Mouse (Mus musculus) cerebellum, adult 9-10 months (tissue): ENCODE data around the gene Cxcl14.

ENCODE experiments used
- DNase-seq: peaks from one replicate; pipeline ENCODE4 v3.0.0; 2022

The Cxcl14 gene

GRCm38 (mm10) chr13:56295943-56296658 lies at the start of gene Cxcl14:
Gene Cxcl14 (minus strand): TSS chr13:56296551.
- DNase-seq: peak; percentile 11

DNA sequence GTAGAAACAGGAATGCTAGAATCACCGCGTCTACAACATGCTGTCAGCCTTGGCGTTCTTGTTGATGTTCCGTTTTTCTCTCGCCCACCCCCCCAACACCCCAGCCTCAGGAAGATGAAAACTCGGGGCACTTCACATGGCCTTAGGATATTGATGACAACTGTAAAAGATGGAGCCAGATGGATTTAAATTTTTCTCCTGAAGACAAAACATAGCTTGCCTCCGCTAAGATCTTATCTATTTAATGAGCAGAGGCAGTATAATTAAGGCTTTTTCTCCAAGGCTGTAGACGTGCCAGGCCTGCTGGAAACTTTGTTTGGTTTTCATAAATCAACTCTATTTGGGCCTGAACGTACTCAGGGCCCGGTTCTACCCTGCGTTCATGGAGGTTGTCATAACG lies 48.0 kb upstream of the Cxcl14 start:
- DNase-seq: no peak

DNA sequence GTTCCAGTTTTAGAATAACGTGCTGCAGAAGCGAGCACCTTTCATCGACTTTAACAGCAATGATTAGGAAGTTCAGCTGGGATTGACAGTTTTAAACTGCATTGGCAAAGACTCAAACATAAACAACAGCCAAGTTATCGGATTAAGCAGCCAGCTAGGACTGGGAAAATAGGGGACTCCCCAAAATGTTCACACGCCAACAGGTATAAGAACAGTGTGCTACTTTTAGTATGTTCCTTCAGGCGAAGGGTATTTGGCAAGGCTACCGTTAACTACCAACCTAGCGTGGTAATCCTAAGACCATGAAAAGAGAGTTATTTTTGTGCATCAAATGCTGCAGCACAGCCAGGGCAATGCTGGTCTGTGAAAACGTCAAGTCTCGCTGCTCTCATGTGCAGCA lies 46.1 kb upstream of the Cxcl14 start:
- DNase-seq: no peak

DNA sequence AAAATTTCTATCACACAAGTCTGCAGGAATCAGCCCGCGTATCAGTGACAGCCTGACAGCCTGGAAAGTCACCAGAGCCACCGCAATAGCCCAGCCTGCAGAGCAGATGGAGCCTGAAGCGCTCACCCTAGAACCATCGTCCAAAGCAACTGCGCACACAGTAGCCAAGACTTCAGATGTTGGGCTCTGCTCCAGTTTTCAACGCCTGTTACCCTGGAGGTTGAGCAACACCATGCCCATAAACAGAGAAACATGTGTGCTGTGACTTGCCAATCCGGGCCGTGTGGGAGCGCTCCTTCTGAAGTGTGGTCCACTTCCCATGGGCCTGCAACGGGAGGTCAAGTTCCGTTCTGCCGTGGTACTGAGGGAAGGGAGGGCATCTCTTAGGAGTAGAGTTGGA lies 44.2 kb upstream of the Cxcl14 start:
- no peak for DNase-seq

GRCm38 (mm10) chr13:56339816-56340215 lies 43.5 kb upstream of the Cxcl14 start:
- no peak for DNase-seq

GRCm38 (mm10) chr13:56336982-56337381 lies 40.6 kb upstream of the Cxcl14 start:
- no peak for DNase-seq

- no peak for DNase-seq
Observed at GRCm38 (mm10) chr13:56334802-56335690, 38.7 kb upstream of the Cxcl14 start.

GRCm38 (mm10) chr13:56334236-56334635 lies 37.9 kb upstream of the Cxcl14 start:
- DNase-seq: no peak

- DNase-seq: no peak
Observed at GRCm38 (mm10) chr13:56332356-56332755, 36.0 kb upstream of the Cxcl14 start.

GRCm38 (mm10) chr13:56330603-56331455 lies 34.5 kb upstream of the Cxcl14 start:
- DNase-seq: no peak

DNA sequence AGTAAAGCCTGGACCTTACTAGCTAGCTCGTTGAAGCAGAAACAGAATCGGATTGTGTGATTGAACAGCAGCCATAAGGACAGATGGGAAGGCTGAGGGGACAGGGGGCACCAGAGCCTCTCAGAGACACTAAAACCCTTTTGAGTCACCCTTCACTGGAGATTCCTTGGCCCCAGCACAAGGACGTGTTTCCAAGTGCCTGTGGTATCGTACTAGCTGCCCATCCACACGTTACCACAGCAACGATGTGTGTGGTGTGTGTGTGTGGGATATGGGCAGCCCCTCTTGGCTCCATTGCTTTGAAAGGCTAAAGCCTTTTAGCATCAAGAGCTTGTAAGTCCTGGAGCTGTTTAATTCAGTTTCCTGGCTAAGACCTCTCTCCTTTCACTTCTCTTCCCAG lies 33.4 kb upstream of the Cxcl14 start:
- DNase-seq: no peak

GRCm38 (mm10) chr13:56329165-56329564 lies 32.8 kb upstream of the Cxcl14 start:
- DNase-seq: no peak

DNA sequence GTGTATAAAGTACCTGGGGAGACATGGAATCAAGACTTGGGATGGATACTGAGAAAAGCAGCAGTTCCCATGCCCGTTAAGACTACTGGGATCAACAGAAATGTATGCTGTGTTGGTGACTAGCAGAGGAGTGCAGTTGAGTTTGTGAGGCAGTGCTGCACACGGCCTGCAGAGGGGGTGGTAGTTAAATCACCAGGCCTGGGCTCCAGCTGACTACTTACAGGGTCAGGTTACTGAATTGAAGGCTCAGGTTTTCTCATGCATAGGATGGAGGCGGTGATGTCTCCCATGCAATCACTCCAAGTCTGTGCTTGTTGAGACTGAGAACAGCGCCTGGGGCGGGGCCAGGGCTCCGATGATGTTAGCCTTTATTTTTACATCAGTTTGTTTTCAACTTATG lies 31.4 kb upstream of the Cxcl14 start:
- no peak for DNase-seq

DNA sequence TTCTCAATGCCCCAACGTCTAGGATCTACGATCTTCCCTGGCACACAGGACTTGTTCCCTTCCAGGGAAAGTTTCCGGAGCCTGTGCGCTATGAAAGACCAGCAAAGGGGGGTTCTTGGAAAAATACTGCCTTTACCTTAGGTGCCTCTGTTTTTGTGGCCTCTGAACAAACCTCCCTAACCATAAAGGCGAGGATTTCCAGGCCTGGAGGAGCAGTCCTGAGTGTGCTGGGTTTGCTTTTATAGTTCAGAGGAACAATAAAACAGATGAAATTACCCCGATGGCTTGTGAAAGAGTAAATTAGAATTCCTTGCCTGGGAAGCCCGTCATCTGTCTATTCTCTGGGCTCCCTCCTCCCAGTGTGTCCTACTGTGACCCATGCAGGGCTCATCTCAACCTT lies 25.3 kb upstream of the Cxcl14 start:
- DNase-seq: no peak

DNA sequence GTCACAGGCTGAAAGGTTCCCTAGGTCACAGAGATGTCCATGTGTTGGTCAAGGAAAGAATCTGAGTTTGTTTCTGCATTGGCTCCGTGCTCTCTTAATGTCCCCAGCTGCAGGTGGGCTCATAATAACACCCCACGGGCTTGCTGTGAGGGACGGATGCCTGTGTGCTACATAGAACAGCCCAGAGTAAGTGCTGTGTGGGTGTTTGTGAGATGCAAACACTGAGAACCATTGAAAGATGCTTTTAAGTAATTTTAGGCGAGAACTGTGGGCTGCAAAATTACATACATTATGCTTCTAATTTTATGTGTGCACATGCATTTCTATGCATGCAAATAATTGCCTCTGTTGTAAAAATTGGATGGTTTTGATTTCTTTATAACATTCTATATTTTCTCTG lies 20.6 kb upstream of the Cxcl14 start:
- DNase-seq: no peak

- no peak for DNase-seq
Observed at GRCm38 (mm10) chr13:56315201-56315600, 18.9 kb upstream of the Cxcl14 start.

GRCm38 (mm10) chr13:56305058-56305457 lies 8.7 kb upstream of the Cxcl14 start:
- DNase-seq: no peak

DNA sequence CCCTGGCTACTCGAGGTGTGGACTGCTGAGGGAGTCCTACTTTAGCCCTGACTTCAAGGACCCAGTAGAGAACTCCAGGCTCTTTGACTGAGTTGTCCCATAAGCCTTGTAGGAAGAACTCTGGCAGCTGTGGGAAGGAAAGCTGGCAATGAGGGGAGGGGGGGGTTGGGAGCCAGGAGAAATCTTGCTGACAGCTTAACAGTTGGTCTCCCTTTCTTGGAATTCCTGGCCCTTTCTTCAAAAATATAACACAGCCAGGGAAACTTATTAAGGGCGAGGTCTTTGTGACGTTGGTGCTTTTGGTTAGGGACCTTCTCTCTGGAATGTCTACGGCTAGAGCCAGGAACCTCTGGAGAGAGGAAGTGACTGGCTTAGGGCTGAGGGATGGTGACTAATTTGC lies 8.1 kb upstream of the Cxcl14 start:
- no peak for DNase-seq

GRCm38 (mm10) chr13:56299336-56299735 lies 3.0 kb upstream of the Cxcl14 start:
- no peak for DNase-seq

- no peak for DNase-seq
Observed at GRCm38 (mm10) chr13:56296659-56297020, 289 bp upstream of the Cxcl14 start.

- DNase-seq: no peak
Observed at GRCm38 (mm10) chr13:56295586-56295942, 787 bp downstream of the Cxcl14 start.

GRCm38 (mm10) chr13:56294908-56295307 lies 1.4 kb downstream of the Cxcl14 start:
- peak; percentile 21 for DNase-seq

DNA sequence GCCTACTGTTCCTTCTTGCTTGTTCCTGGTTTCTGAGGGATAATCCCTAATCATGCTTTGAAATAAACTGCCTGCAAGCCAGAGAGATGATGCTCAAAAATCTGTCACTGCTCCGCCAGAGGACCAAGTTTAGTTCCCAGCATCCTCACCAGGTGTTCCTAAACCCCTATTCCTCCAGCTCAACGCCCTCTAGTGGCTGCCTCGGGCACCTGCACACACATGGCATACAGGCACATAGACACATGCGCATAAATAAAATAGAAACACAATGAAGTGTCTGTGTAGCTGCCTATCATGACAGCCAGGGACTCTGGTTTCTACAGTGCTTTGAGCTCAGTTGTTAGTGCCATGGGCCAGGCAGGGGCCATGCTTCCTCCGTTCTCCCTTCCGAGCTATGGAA lies 6.4 kb downstream of the Cxcl14 start:
- DNase-seq: no peak

DNA sequence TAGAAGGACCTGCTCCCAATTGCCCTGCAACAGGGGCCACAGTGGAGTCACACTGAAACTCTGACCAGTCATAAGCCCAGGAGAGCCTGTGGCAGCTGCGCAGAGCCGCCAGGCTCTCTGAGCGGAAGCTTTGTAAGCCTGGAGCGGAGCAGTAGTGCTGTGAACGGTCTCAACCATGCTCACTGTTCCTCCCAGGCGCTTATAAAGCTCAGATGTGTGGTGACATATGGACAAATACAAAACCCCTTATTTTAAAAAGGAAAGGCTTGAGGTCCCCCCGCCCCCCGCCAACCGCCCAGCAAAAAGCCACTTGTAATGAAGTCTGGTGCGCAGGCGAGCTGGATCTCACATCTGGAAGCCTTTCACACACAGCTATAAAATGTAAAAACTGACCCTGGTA lies 7.1 kb downstream of the Cxcl14 start:
- DNase-seq: no peak
